Mouse (Mus musculus): Measurements from ENCODE around the gene Bag3.

DNA sequence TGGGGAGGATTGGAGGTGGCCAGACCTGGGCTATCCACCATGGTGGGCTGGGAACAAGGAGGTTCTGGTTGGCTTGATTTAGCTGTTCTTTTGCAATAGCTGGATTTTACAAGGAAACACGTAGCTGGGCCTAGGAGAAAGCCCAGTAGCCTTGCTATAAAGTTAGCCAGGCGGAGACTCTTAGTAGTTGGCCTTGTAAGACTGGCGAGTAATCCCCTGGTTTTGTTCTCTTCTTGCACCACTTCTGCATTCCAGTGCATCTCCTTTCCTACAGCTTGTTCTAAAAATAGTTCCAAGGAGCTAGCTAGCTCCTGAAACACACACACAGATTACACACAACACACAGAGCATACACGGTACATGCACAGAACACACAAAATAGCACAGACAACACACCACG, 15.4 kb downstream of the Bag3 start:
- TF ChIP-seq CTCF (IDR thresholded peaks at IDR 0.05; ENCODE audit: low read depth) (no peak), EP300 (IDR thresholded peaks at IDR 0.05; ENCODE audit: low read depth) (no peak)

All from liver, postnatal 0 days (tissue).